Mouse (Mus musculus) megakaryocyte, embryonic 14.5 days (primary cell): ENCODE data around the gene Dlgap5.

ENCODE experiments used
- FLI1 ChIP-seq: IDR thresholded peaks from 2 replicates; pipeline ENCODE4 v1.6.1; 2012; ENCODE audit warnings: low read length, inconsistent platforms, mixed read lengths
- GATA1 ChIP-seq: IDR thresholded peaks from 3 replicates; pipeline ENCODE4 v1.6.1; 2012; ENCODE audit warnings: mixed read lengths, low read length, inconsistent platforms, borderline replicate concordance

- TF ChIP-seq FLI1 (no peak), GATA1 (no peak)
Observed at GRCm38 (mm10) chr14:47406000-47406399, 12.2 kb downstream of the Dlgap5 start.
